Mouse (Mus musculus) heart, postnatal 0 days (tissue): ENCODE measurements around the gene Dnah17.

Experiments
- CTCF ChIP-seq: IDR thresholded peaks from 2 replicates; pipeline ENCODE4 v1.5.1; 2016; ENCODE audit warnings: antibody characterized with exemption, control low read depth, low read depth
- EP300 ChIP-seq: IDR thresholded peaks from 2 replicates; pipeline ENCODE4 v1.6.1; 2016; ENCODE audit warnings: antibody characterized with exemption, low read depth

DNA sequence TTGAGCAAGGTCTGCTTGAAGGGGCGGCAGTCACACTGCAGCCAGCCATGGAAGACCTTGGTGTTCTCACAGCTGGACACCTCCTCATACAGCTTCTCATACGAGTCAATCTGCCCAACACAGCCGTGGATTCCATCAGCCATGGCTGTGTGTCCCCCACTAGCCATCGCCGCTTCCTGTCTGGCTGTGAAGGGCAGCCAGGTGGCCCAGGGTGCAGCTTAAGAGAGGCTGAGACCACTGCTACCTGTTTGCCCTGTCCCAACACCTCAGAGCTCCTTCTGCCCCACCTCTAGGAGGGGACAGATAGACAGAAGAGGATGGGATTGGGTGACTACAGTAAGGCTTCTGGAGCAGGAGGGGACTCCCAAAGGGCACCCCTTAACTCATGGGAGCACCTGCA is 27.1 kb downstream of the Dnah17 start:
- TF ChIP-seq CTCF (no peak), EP300 (no peak)
